Mouse (Mus musculus) cerebellum, postnatal 10 days (tissue): Measurements from ENCODE around the gene Pbxip1.

Source experiments
- DNase-seq, 2 experiments: peaks; one replicate each; pipeline ENCODE4 v3.0.0; 2021; ENCODE audit warnings: mixed read lengths in 2 of 2

The Pbxip1 gene

GRCm38 (mm10) chr3:89434532-89434931, 2.0 kb upstream of the Pbxip1 start:
- no peak for DNase-seq

GRCm38 (mm10) chr3:89435041-89435440, 1.5 kb upstream of the Pbxip1 start:
- peak in 1 of 2 experiments; percentile 36 for DNase-seq

- DNase-seq: no peak
Measured at GRCm38 (mm10) chr3:89437269-89437668, 763 bp downstream of the Pbxip1 start.

DNA sequence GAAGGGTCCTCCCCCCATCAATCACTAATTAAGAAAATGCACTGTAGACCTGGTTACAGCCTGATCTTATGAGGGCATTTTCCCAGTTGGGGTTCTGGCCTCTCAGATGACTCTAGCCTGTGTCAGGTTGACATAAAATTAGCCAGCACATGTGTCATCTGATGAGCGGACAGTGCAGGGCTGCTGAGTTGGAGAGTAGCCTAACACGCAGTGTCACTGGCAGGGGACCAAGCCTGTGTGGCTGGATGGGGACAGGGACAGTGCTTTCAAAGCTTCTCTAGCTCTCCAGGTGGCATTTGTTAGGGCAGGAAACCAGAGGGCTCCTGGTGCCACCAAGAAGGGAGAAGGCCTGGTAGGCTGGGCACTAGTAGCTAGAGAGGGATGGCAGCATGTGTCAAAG, 4.2 kb downstream of the Pbxip1 start:
- DNase-seq: peak; percentile 47 to 54

DNA sequence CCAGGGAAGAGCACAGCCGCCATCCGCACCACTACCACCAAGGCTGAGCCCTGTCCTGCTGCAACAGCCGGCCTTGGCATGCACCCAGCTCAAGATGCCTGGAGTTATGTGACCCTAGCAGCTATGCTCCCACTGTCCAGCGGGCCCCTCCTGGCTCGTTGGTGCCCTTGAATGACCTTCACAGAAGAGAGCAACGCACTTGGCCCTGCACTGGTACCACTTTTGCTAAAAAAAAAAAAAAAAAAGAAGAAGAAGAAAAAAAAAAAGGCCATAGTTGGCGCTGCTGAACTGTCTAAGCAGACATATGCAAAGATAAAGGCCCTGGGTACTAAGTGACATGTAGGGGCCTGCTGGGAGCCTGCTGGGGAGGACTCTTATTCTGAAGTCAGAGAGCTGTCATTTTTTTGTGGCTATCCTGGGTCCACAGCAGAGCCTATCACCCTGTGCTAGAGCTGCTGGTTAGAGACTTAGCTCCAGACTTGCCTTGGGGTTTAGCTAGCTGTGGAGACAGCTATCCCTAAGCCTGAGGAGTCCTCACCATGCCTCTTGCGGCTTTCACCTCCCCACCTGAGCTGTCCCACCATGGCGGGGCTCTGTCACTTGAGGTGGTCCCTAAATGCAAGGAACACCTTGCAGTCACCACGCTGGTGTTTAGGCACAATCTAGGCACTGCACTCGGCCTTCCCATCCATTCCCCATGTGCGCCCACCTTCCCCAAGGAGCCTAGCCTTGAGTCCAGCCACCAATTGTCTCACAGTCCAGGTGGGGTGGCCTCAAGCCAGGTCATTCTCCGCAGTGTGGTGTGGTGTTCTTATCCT, 12.4 kb downstream of the Pbxip1 start:
- DNase-seq: peak; percentile 59 to 70

DNA sequence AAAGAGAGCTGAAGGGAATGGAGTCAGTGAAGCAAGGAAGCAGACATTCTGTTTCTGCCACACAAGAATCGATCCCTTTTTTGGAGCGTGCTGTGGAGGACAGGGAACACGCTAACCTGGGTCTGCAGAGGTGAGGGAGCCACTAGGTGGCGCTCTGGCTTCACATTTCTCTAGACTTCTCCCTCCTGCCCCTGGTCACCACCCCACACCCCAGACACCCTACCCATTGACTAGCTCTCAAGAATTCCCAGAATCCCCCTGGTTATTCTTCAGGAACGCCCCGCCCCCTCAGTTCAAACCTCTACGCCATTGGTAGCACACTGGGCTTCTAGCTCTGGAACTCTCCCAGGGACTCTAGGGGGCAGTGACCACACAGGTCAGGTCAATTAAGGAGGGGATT, 13.0 kb downstream of the Pbxip1 start:
- DNase-seq: peak; percentile 84 to 86

DNA sequence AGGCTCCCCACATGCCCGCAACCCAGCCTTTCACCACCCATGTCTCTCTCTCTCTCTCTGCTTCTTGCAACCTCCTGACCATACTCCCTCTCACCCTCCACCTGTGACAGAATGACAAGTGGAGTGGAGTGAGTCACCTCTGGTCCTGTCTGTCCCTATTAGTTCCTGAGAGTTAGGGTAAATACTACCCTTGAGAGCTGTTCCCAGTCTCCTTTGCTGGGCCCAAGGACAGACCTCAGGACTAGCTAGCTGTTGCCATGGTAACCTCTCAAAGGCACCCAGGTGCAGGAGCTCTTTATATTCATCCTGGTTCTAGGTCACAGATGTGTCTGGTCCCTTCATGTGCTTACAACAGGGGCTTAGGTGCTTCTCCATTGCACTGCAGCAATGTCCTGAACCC, 15.4 kb downstream of the Pbxip1 start:
- no peak for DNase-seq

DNA sequence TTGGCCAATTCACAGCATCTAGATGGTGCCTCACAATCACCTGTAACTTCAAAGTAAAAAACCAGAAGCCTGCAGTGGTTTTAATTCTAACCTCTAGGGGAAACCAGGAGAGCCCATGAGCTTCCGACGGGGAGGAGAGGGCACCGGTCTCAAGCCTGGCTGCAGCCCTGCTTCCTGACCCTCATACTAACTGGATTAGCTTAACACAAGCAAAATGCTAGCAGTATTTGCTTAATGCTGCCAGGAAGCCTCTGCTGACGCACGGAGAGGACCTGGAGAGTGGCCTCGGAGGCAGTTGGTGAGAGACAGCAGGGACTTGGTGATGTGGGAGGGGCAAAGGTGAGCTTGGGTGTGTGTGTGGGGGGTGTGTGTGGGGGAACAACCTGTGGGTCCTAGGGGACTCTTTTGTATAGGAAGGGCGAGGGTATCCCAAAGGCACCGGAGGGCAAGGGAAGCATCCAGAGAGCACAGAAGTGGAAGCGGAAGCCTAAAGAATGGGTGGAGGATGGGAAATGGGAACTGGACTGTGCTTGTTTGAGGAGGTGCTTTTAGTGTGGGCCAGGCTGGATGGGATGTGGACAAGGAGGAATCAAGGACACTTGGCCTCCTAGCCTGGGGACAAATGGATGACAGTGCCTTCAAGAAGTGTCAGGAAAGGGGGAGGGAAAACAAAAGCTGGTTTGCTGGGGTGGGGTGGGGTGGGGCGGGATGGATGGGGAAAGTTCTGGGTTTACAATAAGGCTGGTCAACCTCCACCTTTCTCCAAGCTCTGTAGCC, 18.1 kb downstream of the Pbxip1 start, which contains the start of gene Pmvk:
Gene Pmvk, plus strand, starts transcription at position 141 of the 777 bp plus-strand sequence.
- DNase-seq: no peak

GRCm38 (mm10) chr3:89455786-89456285, 19.3 kb downstream of the Pbxip1 start:
- no peak for DNase-seq

GRCm38 (mm10) chr3:89456726-89457665, 20.5 kb downstream of the Pbxip1 start:
- DNase-seq: peak; percentile 76 to 77

GRCm38 (mm10) chr3:89458372-89458964, 22.0 kb downstream of the Pbxip1 start:
- DNase-seq: no peak

DNA sequence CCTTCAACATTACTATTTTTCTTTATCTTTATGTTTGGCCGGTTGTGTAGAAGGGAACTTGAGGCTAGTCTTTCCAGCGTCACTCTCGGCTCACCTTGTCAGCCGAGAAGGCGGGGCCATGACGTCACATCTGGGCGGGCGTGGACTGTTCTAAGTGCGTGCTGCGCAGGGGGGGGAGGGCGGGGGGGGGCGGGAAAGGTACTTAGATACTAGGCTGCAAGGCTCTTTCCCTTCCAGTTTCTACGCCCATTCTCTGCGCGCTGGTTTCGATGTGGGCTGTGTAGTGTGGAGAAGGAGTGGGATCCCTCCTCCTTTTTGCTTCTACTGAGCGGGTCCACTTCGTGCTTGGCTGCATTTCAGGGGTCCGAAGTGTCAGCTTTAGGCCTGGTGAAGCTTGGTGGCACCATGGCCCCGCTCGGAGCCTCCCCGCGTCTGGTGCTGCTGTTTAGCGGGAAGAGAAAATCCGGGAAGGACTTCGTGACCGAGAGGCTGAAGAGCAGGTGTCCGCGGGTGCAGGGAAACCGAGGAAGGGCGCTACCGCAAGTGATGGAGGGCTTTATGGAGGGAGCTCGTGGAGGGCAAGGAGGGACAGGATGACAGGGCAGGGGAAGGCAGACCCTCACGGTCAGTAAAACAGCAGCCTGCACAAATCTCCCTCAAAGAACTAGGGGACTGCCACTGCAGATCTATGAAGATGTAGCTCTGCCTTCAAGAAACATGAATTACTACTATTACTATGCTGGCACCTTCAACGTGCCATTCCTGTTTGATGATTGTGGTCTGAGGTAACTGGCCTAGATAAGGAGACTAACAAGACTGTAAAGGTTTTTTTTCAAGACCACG, 22.7 kb downstream of the Pbxip1 start:
- DNase-seq: peak; percentile 98 to 99

DNA sequence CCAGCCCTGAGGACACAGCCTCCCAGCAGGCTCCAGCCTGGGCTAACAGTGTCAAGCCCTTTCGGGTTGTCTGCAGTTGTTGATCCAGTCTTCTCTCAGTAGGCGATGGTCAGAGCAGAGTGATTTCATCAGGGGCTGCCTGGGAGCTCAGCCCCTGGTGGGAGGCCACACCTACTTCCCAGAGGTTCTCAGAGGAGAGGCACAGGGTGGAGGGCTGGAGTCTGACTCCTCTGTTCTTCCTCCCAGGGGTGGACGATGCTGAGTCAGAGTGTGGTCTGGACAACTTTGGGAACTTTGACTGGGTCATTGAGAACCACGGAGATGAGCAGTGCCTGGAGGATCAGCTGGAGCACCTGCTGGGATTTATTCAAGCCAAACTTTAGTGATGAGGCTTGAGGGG, 31.8 kb downstream of the Pbxip1 start:
- no peak for DNase-seq

GRCm38 (mm10) chr3:89472280-89472679, 35.8 kb downstream of the Pbxip1 start:
- no peak for DNase-seq

DNA sequence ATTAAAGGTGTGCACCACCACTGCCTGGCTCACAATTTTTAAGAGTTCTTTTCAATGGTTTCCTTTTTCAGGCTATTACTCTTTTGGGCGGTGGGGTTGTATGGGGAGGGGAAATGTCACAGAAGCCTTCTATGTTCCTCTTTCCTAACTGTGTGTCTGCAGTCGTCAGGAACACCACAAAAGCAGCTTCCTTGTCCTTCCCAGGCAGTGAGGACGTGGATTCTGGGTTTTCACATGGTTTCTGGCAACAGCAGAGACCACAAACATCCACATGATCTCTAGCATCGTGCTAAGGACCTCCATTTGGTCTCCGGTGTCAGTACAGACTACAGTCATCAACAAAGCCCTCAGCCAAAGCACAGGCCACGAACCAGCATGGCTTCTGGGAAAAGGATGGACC, 37.3 kb downstream of the Pbxip1 start:
- no peak for DNase-seq

- no peak for DNase-seq
Measured at GRCm38 (mm10) chr3:89479055-89479454, 42.5 kb downstream of the Pbxip1 start.

DNA sequence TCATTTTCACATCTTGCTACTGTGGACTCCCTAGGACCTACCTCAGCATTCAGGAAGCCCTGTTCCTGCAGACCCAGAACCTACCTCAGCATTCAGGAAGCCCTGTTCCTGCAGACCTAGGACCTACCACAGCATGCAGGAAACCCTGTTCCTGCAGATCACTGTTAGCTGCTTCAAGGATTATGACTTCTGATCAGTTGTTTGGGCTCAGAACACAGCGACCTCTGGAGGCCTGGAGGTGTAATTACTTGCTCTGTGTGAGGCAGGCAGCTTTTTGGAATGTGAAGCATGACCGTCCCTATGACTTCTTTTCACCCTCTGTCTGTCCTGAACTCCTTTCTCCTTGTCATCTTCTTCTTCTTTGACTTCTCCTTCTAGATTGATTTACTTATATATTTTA, 45.0 kb downstream of the Pbxip1 start:
- no peak for DNase-seq

DNA sequence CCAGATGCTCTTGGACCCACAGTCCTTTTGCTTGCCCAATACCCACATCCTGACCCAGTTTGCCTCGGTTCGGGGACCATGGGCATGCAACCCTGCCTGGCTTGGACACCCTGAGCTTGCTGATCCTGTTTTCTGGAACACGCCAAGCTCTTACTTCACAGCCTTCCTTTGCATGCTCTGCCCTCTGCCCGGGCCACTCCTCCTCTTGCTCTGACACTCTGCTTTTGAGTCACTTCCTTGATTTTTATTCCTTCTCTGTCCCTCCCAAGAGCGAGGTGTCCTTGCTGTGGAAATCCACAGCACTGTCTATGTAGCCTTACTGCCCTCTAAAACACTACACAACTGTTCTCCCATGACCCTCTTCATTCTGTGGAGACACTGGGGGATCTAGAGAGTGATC, 45.7 kb downstream of the Pbxip1 start:
- DNase-seq: no peak

GRCm38 (mm10) chr3:89484766-89485524, 48.4 kb downstream of the Pbxip1 start:
- peak; percentile 82 to 86 for DNase-seq

GRCm38 (mm10) chr3:89486111-89486510, 49.6 kb downstream of the Pbxip1 start:
- DNase-seq: peak; percentile 37 to 42
